In the genomic region with DNA sequence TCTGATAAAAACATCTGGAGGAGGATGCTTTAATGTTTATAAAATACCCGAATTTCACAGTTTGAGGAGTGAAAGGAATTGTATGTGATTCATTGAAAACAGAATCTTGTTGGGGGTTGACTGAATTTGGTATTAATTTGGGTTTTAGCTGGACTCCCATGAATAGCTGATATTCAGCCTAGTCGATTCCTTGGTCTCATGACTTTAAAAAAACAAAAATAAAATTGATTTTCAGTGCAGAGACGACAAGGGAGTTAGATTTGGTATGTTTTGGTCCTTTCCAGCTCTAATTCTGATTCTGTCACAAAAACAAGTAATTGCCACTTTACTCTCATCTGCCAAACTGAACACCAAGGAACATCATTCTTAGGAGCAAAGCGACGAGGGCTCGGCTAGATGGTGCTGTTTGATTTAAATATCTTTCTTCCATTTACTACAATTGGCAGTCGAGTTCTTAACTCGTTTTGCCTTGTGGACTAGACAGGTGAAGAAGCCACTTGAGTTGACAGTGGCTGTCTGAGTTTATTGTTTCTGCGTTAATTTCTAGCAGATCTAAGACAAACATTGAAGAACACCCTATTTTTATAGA, we compare ENCODE assay signal across 8 mouse cellular contexts. TPM values are rescaled to one million over a fixed set of nuclear protein-coding genes. Genes with fewer than 3 reads are reported as not detected.
DNase-seq lines count a peak whose midpoint lies in the region; ATAC-seq and TF ChIP-seq lines count a peak whose summit lies in the region.

No protein-coding gene starts in this region.

- peak; percentile 47 for TF ChIP-seq CTCF in left cerebral cortex, adult 2 months (IDR thresholded peaks at IDR 0.05)

- no peaks in the 10 kb centered on the region for H3K9me3 ChIP-seq in hindbrain, embryonic 16.5 days (ENCODE audit: control insufficient read depth, low read length)
- no peaks in the 10 kb centered on the region for H3K9me3 ChIP-seq in liver, embryonic 12.5 days (replicated peaks)

- no peak for ATAC-seq in hindbrain, embryonic 16.5 days
- no peak for ATAC-seq in liver, embryonic 12.5 days
- ATAC-seq in activated CD4-positive, CD25-positive, alpha-beta regulatory T cell, adult 4 months: no peak

- no peak overlapping the region for H3K9ac ChIP-seq in hindbrain, embryonic 16.5 days (ENCODE audit: low read depth, low read length)
- peak overlapping the region; percentile 99; the same call in 1 of the 2 replicates for H3K9ac ChIP-seq in liver, embryonic 12.5 days

- 18% methylated on average over 9 of the region's 9 CpGs for WGBS in hindbrain, embryonic 16.5 days
- WGBS in liver, embryonic 12.5 days (ENCODE audit: insufficient replicate concordance): 24% methylated on average over 9 of the region's 9 CpGs

- intact Hi-C loops in left cerebral cortex, adult 2 months (cut with DNase I): loop anchor here (2.0 to 10.0 kb wide), 5 partner anchors 76 to 536 kb away; no protein-coding TSS in a partner anchor
- intact Hi-C loops in left cerebral cortex, postnatal 36 days (cut with DNase I): loop anchor here (10.0 kb wide), 2 partner anchors 418 to 498 kb away; no protein-coding TSS in a partner anchor

- H3K27ac ChIP-seq in left cerebral cortex, adult 2 months: no peak overlapping the region
- H3K27ac ChIP-seq in hindbrain, embryonic 16.5 days (ENCODE audit: low read depth, low read length): no peak overlapping the region
- H3K27ac ChIP-seq in liver, embryonic 12.5 days: peak overlapping the region; percentile 37

- H3K4me1 ChIP-seq in hindbrain, embryonic 16.5 days (ENCODE audit: control insufficient read depth, insufficient read depth, low read depth, low read length): peaks cover 16% of the 10 kb centered on the region
- H3K4me1 ChIP-seq in liver, embryonic 12.5 days: peaks cover 70% of the 10 kb centered on the region

- H3K4me3 ChIP-seq in left cerebral cortex, adult 2 months: peak overlapping the region; percentile 90; the same call in 1 of the 2 replicates
- peak overlapping the region; percentile 20 for H3K4me3 ChIP-seq in hindbrain, embryonic 16.5 days (ENCODE audit: low read length)
- H3K4me3 ChIP-seq in liver, embryonic 12.5 days: peak overlapping the region; percentile 100

- peak overlapping the region; percentile 85 for H3K4me2 ChIP-seq in hindbrain, embryonic 16.5 days (ENCODE audit: low read length)
- H3K4me2 ChIP-seq in liver, embryonic 12.5 days: peak overlapping the region; percentile 92

- peak in 1 of 2 experiments; percentile 23 for DNase-seq in left cerebral cortex, adult 2 months (ENCODE audit: extremely low spot score in 1 of 2, low spot score in 2 of 2)
- no peak for DNase-seq in left cerebral cortex, postnatal 36 days (ENCODE audit: low spot score in 2 of 2)
- peak; percentile 49 for DNase-seq in embryo, embryonic 10.5 days (ENCODE audit: low spot score)
- DNase-seq in retina, postnatal 1 day: peak; percentile 43
- DNase-seq in adrenal gland, postnatal 4 days (ENCODE audit: low spot score in 2 of 2): no peak

- H3K27me3 ChIP-seq in hindbrain, embryonic 16.5 days (replicated peaks; ENCODE audit: control insufficient read depth, insufficient read depth, low read length): no peaks in the 10 kb centered on the region
- H3K27me3 ChIP-seq in liver, embryonic 12.5 days (replicated peaks): no peaks in the 10 kb centered on the region

- no peaks in the 10 kb centered on the region for H3K36me3 ChIP-seq in hindbrain, embryonic 16.5 days (ENCODE audit: control insufficient read depth, insufficient read depth, low read length)
- no peaks in the 10 kb centered on the region for H3K36me3 ChIP-seq in liver, embryonic 12.5 days

RNA-seq across cellular contexts. Expression of gene Ssbp2, which starts 2.9 kb away (rescaled TPM):
- 100 to 1,000 TPM; 137 to 148 TPM for total RNA-seq in left cerebral cortex, adult 2 months (2021)
- total RNA-seq in left cerebral cortex, postnatal 36 days (2021): 100 to 1,000 TPM; 152 to 159 TPM
- polyA plus RNA-seq in hindbrain, embryonic 16.5 days (2015; fragmentation: Nextera tagmentation; extraction: Ambion mirVana): 197 and 209 TPM in 2 replicates
- 70.2 and 74.5 TPM in 2 replicates for polyA plus RNA-seq in liver, embryonic 12.5 days (2016; fragmentation: Nextera tagmentation; extraction: Ambion mirVana)
- total RNA-seq in adrenal gland, postnatal 4 days (2021): 10 to 100 TPM; 42.0 to 50.9 TPM
- 100 to 1,000 TPM in 1 of 2 experiments, 10 to 100 TPM in 1; 96.5 to 129 TPM for polyA plus RNA-seq in activated CD4-positive, CD25-positive, alpha-beta regulatory T cell, adult 4 months (2017; shearing (Covaris generic))

Comparison
In these comparisons a context has a peak if more than half of its experiments do, and no peak if none do; other contexts are left out.
1. DNase-seq: peak in embryo, embryonic 10.5 days (single experiment) and retina, postnatal 1 day (single experiment); none in left cerebral cortex, postnatal 36 days (0 of 2) and adrenal gland, postnatal 4 days (0 of 2).
2. H3K4me3 ChIP-seq: peak in every context shown above with its lines; median percentile 100 in liver, embryonic 12.5 days; 90 in left cerebral cortex, adult 2 months; 20 in hindbrain, embryonic 16.5 days.